Mouse (Mus musculus): Measurements from ENCODE around the gene Ttc38. TPM values are rescaled to one million over a fixed set of nuclear protein-coding genes. Genes with fewer than 3 reads are reported as not detected.

The Ttc38 gene
- polyA plus RNA-seq, 1 experiment from 2014 or later: 4.0 TPM

Other genes with a start within 250 kb of the Ttc38 start
- 0.52 and 1.5 TPM in 2 replicates for gene Wnt7b, start 249.8 kb upstream of the Ttc38 start, polyA plus RNA-seq (2014; fragmentation: Nextera tagmentation; extraction: Ambion mirVana)
- gene Ppara, start 97.3 kb upstream of the Ttc38 start, polyA plus RNA-seq (2014; fragmentation: Nextera tagmentation; extraction: Ambion mirVana): 1.7 and 2.8 TPM in 2 replicates
- gene Cdpf1, start 20.6 kb upstream of the Ttc38 start, polyA plus RNA-seq (2014; fragmentation: Nextera tagmentation; extraction: Ambion mirVana): 37.1 and 41.5 TPM in 2 replicates
- 0.14 TPM in 2 replicates for gene Pkdrej, start 10.6 kb upstream of the Ttc38 start, polyA plus RNA-seq (2014; fragmentation: Nextera tagmentation; extraction: Ambion mirVana)
- gene Gtse1, start 27.4 kb downstream of the Ttc38 start, polyA plus RNA-seq (2014; fragmentation: Nextera tagmentation; extraction: Ambion mirVana): 24.4 and 27.8 TPM in 2 replicates
- gene Trmu, start 47.0 kb downstream of the Ttc38 start, polyA plus RNA-seq (2014; fragmentation: Nextera tagmentation; extraction: Ambion mirVana): 24.0 and 26.4 TPM in 2 replicates
- 2.1 and 2.2 TPM in 2 replicates for gene Celsr1, start 201.5 kb downstream of the Ttc38 start, polyA plus RNA-seq (2014; fragmentation: Nextera tagmentation; extraction: Ambion mirVana)
- 4.9 and 6.5 TPM in 2 replicates for gene Gramd4, start 225.4 kb downstream of the Ttc38 start, polyA plus RNA-seq (2014; fragmentation: Nextera tagmentation; extraction: Ambion mirVana)